Mouse (Mus musculus) small intestine, adult 2 months (tissue): ENCODE measurements at regions not wholly inside any gene's neighbourhood (a gene's known extent, or its start where the extent isn't known, plus 50 kb on each side); places are given as distances from the start of the nearest gene placed in this dataset.

ENCODE experiments used
- CTCF ChIP-seq: fragments of 200-500 bp; IDR thresholded peaks from 2 replicates; pipeline ENCODE4 v1.5.1; 2012; ENCODE audit warnings: low read depth, mild to moderate bottlenecking, control low read depth, inconsistent platforms, low read length, moderate library complexity, mixed read lengths; ENCODE audit not compliant: insufficient replicate concordance, insufficient read length; ENCODE audit errors: extremely low read depth
- POLR2A ChIP-seq: fragments of 200-500 bp; IDR thresholded peaks from 2 replicates; pipeline ENCODE4 v1.6.1; 2012; ENCODE audit warnings: low read depth, mild to moderate bottlenecking, control low read depth, inconsistent platforms, low read length, moderate library complexity

GRCm38 (mm10) chr11:23170813-23171212 lies 85.0 kb upstream of the Xpo1 start:
- TF ChIP-seq POLR2A (no peak), CTCF (no peak)
